Mouse (Mus musculus) adrenal gland, adult 18-20 months (tissue): ENCODE results near the gene Zfp219. TPM values are rescaled to one million over a fixed set of nuclear protein-coding genes. Genes with fewer than 3 reads are reported as not detected.
"Not testable (repeated sequence)": the region's sequence is repeated elsewhere in the genome, so short reads cannot be mapped to it uniquely, and the experiment has no call there.

Experiments
- DNase-seq, 2 experiments: peaks; one replicate each; pipeline ENCODE4 v3.0.0; 2021 to 2022; ENCODE audit warnings: low spot score in 2 of 2
- long read RNA-seq, 2 experiments: library from polyadenylated mRNA; stranded (forward); transcript quantifications; one replicate each; pipeline ENCODE4 v2.0.0; 2021
- total RNA-seq, 2 experiments: library from RNA; stranded (reverse); gene quantifications; 1 replicate in 1 of 2; 2 replicates in 1 of 2; pipeline ENCODE4 v1.2.3; 2021

Zfp219 gene
- total RNA-seq, result 10 to 100 TPM; 53.9 to 61.2 TPM
- long read RNA-seq, experiment 1, transcript Zfp219-204 (5 exons, 2,804 nt), result major isoform, 10 of 41 reads
- long read RNA-seq, experiment 1, transcript Zfp219-201 (5 exons, 2,933 nt), result minor isoform, 5 of 41 reads
- long read RNA-seq, experiment 1, partial matches to known transcripts, result 14 of 41 reads
- long read RNA-seq, experiment 1, other reads (novel, unspliced or antisense), result 12 of 41 reads
- long read RNA-seq, experiment 2, transcript Zfp219-212 (4 exons, 2,812 nt), result minor isoform, 7 of 82 reads
- long read RNA-seq, experiment 2, transcript Zfp219-204 (5 exons, 2,804 nt), result major isoform, 14 of 82 reads
- long read RNA-seq, experiment 2, partial matches to known transcripts, result 37 of 82 reads
- long read RNA-seq, experiment 2, other reads (novel, unspliced or antisense), result 19 of 82 reads

GRCm38 (mm10) chr14:52020486-52021137 lies at the start of gene Zfp219:
TSS of gene Zfp219 (minus strand) at chr14:52020733.
- peak; percentile 61 to 67 for DNase-seq

- DNase-seq, result no peak
These were observed 45.6 kb upstream of the Zfp219 start for GRCm38 (mm10) chr14:52066135-52066534.

GRCm38 (mm10) chr14:52061798-52062197 lies 41.3 kb upstream of the Zfp219 start:
- DNase-seq, result no peak

GRCm38 (mm10) chr14:52060800-52061199 lies 40.3 kb upstream of the Zfp219 start:
- DNase-seq, result no peak

- no peak for DNase-seq
These were observed 39.4 kb upstream of the Zfp219 start for GRCm38 (mm10) chr14:52059982-52060381.

- not testable (repeated sequence) for DNase-seq
These were observed 32.2 kb upstream of the Zfp219 start for GRCm38 (mm10) chr14:52052720-52053119.

GRCm38 (mm10) chr14:52045966-52046565 lies 25.5 kb upstream of the Zfp219 start:
- no peak for DNase-seq

GRCm38 (mm10) chr14:52044901-52045678 lies 24.6 kb upstream of the Zfp219 start:
- no peak for DNase-seq

GRCm38 (mm10) chr14:52043446-52043845 lies 22.9 kb upstream of the Zfp219 start:
- DNase-seq, result no peak

- not testable (repeated sequence) for DNase-seq
These were observed 21.8 kb upstream of the Zfp219 start, which contains the start of gene Olfr221 for GRCm38 (mm10) chr14:52042359-52042758. TSS of gene Olfr221 (minus strand) at chr14:52042459.

- DNase-seq, result no peak
These were observed 18.8 kb upstream of the Zfp219 start for GRCm38 (mm10) chr14:52039332-52039731.

GRCm38 (mm10) chr14:52035926-52036325 lies 15.4 kb upstream of the Zfp219 start:
- no peak for DNase-seq

GRCm38 (mm10) chr14:52026342-52026741 lies 5.8 kb upstream of the Zfp219 start:
- DNase-seq, result no peak

- no peak for DNase-seq
These were observed 3.6 kb upstream of the Zfp219 start for GRCm38 (mm10) chr14:52024133-52024532.

GRCm38 (mm10) chr14:52022709-52023459 lies 2.4 kb upstream of the Zfp219 start:
- peak; percentile 84 to 86 for DNase-seq

- DNase-seq, result no peak
These were observed 1.7 kb upstream of the Zfp219 start for GRCm38 (mm10) chr14:52022244-52022708.

- DNase-seq, result no peak
These were observed 1.2 kb upstream of the Zfp219 start for GRCm38 (mm10) chr14:52021568-52022212.

- DNase-seq, result no peak
These were observed 601 bp upstream of the Zfp219 start for GRCm38 (mm10) chr14:52021138-52021529.

GRCm38 (mm10) chr14:52019590-52020340 lies 768 bp downstream of the Zfp219 start:
- DNase-seq, result peak; percentile 92 to 93
